Mouse (Mus musculus) stomach, embryonic 14.5 days (tissue): ENCODE data around the gene Baz2b. TPM values are rescaled to one million over a fixed set of nuclear protein-coding genes. Genes with fewer than 3 reads are reported as not detected.

Source experiments
- polyA plus RNA-seq: library from polyadenylated mRNA; unstranded; fragments of >200 nt; fragmentation: Nextera tagmentation; extraction: Ambion mirVana; gene quantifications from 2 replicates; pipeline ENCODE4 v1.2.1, GENCODE M21; 2014

The Baz2b gene
- polyA plus RNA-seq, 1 experiment from 2014 or later = 80.0 TPM

Other genes starting within 250 kb of the Baz2b start
- gene March7, start within 50 bp of the Baz2b start, polyA plus RNA-seq = 79.3 and 87.8 TPM in 2 replicates
- gene Cd302, start 74.6 kb upstream of the Baz2b start, polyA plus RNA-seq = 41.4 and 47.5 TPM in 2 replicates
- 1.0 and 1.5 TPM in 2 replicates for gene Ly75, start 173.5 kb upstream of the Baz2b start, polyA plus RNA-seq